Mouse (Mus musculus) right cerebral cortex, adult 2 months (tissue): ENCODE measurements around the gene Gm10024.
"Not testable (repeated sequence)": the region's sequence is repeated elsewhere in the genome, so short reads cannot be mapped to it uniquely, and the experiment has no call there.

Source experiments
- DNase-seq, 2 experiments: peaks; one replicate each; pipeline ENCODE4 v3.0.0; 2021 to 2022; ENCODE audit warnings: low spot score in 2 of 2

Gm10024 gene

DNA sequence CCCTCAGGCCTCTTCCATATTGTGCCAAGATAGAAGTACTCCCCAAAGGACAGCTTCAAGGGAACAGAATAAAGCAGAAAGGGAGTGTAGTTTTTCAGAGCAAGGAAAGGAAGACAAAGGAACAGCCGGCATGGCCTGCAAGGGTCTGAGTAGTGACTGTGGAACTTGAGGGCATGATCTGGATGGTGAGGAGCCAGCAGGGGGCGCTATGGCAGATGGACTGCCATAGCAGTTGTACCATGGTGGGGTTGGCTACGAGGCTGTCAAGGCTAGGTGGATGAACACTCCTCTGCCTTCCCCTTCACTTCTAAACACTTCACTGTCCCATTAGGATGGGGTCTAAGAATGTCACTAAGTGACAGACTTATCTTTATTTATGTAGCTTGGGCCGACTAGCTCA is 18.0 kb downstream of the Gm10024 start:
- no peak for DNase-seq

DNA sequence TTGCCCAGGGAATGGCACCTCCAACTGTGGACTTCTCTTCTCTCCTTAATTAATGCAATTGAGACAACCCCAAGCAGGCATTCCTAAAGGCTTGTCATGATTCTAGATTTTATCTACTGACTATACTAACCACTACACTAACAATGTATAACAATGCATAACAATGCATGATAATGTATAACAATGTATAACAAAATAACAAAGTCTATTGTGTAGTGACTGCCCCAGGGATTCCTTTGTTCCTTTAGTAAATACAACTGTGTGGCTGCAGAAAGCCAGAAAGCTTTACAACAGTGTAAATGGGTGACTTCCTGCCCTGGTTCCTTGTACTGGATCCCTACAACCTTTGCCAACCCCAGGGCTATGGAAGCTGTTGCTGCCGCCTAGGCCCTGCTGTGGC is 24.7 kb downstream of the Gm10024 start:
- DNase-seq, result no peak

DNA sequence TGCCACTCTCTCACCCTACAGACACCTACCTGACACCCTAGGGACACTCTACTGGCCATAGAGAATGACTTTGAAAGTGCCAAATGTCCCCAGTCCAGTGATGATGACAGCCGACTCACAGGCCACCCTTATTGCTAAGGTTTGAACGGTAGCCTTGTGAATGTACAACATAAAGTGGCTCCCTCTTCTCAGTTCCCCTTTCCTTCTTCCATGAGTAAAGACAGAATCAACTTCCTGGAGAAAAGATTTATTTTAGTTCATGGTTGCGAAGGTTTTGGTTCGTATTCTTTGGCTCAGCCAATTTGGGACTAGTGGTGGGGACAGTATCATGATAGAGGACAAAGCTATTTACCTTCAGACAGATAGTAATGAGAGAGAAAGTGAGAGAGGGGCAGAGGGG is 27.7 kb downstream of the Gm10024 start:
- no peak for DNase-seq

DNA sequence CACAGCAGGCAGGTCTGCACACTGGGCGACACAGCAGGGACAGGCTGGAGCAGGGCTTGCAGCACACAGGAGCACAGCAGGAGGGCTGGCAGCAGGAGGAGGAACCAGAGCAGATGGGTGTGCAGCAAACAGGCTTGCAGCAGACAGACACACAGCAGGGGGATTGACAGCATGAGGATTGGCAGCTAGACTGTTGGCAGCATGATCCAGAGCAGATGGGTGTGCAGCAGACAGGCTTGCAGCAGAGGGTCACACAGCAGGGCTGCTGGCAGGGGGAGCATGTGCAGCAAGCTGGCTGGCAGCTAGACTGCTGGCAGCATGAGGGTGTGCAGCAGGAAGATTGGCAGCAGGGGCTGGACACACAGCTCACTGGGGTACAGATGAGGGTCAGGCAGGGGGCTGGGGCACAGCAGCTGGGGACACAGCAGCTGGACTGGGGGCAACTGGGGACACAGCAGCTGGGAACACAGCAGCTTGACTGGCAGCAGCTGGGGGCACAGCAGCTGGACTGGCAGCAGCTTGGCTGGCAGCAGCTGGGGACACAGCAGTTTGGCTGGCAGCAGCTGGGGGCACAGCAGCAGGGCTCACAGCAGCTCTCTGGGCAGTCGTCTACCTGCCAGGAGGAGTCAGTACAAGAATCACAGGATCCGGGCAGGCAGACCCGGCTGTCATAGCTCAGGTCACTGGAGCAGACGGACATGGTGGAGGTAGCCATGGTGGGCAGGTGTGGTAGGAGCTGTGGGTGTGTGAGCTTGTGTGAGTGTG is 30.8 kb downstream of the Gm10024 start, which contains the start of gene Gm18596:
Gene Gm18596 (minus strand): TSS at position 715 of the 765 bp plus-strand sequence.
- DNase-seq, result not testable (repeated sequence)

DNA sequence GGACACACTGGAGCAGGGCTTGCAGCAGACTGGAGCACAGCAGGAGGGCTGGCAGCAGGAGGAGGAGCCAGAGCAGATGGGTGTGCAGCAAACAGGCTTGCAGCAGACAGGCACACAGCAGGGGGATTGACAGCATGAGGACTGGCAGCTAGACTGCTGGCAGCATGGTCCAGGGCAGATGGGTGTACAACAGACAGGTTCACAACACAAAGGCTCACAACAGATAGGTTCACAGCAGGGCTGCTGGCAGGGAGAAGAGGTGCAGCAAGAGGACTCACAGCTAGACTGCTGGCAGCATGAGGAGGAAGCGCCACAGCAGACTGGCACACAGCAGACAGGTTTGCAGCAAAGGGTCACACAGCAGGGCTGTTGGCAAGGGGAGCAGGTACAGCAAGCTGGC is 39.4 kb downstream of the Gm10024 start:
- DNase-seq, result not testable (repeated sequence)

DNA sequence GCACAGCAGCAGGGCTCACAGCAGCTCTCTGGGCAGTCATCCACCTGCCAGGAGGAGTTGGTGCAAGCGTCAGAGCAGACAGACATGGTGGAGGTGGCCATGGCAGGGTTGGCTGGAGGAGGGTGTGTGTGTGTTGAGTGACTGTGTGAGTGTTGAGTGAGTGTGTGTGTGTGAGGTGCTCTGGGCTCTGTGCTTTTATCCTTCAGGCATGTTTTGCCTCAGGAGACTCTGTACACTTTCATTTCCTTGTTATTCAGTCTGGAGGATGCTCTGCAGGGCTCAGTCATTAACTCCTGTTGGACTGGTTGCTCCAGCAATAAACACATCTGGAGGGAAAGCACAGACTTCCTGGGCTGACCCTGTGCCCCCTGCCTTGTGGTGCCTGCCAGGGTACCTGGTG is 40.0 kb downstream of the Gm10024 start, which contains the start of gene Gm9736:
Gene Gm9736 (minus strand): TSS at position 101 of the 400 bp plus-strand sequence.
- DNase-seq, result not testable (repeated sequence)

DNA sequence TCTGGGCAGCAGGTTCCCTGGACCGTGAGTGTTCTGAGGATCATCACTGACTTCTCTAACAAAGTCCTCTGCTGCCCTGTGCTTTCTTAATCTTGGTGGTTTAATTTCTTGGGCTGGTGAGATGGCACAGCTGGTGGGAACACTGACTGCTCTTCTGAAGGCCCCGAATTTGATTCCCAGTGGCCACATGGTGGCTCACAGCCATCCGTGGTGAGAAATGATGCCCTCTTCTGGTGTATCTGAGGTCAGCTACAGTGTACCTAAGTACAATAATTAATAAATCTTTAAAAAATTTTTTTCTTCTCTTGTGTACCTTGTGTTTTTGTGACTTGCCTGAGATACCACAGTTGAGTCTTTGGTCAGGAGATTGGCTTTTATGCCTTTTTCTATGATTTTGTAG is 41.1 kb downstream of the Gm10024 start:
- DNase-seq, result not testable (repeated sequence)

DNA sequence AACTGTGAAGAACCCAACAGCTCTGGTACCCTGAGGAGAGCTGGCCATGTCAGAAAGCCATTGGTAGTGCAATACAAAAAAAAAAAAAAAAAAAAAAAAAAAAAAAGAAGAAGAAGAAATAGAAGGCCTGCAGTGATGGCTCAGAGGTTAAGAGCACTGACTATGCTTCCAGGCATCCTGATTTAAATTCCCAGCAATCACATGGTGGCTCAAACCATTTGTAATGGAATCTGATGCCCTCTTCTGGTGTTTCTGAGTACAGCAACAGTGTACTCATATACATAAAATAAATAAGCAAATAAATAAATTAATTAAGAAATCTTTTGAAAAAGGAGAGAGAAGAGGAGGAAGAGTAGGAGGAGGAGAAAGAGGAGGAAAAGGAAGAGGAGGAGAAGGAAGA is 42.2 kb downstream of the Gm10024 start:
- no peak for DNase-seq

DNA sequence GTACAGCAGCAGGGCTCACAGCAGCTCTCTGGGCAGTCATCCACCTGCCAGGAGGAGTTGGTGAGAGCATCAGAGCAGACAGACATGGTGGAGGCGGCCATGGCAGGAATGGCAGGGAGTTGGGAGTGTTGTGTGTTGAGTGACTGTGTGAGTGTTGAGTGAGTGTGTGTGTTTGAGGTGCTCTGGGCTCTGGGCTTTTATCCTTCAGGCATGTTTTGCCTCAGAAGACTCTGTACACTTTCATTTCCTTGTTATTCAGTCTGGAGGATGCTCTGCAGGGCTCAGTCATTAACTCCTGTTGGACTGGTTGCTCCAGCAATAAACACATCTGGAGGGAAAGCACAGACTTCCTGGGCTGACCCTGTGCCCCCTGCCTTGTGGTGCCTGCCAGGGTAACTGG is 48.3 kb downstream of the Gm10024 start, which contains the start of gene Gm3233:
Gene Gm3233 (minus strand): TSS at position 101 of the 400 bp plus-strand sequence.
- DNase-seq, result not testable (repeated sequence)
